In genomic region chr3:62215806-62216205, GRCm38 (mm10) we compare ENCODE assay signal across 10 mouse cellular contexts.
DNase-seq lines count a peak whose midpoint lies in the region; ATAC-seq and TF ChIP-seq lines count a peak whose summit lies in the region.
"Had no signal": no experiment of that assay in that cellular context is flagged by ENCODE, and none has a peak within 500 bp of the region (broad histone marks: within the 10 kb centered on the region; RNA-seq: fewer than 3 reads in every experiment).

No protein-coding gene starts in this region.

- no peaks in the 10 kb centered on the region for H3K27me3 ChIP-seq in limb, embryonic 14.5 days (ENCODE audit: control insufficient read depth, insufficient read depth, low read length)
- no peaks in the 10 kb centered on the region for H3K27me3 ChIP-seq in stomach, postnatal 0 days (ENCODE audit: control insufficient read depth, insufficient read depth, low read length)

- no peak for ATAC-seq in limb, embryonic 14.5 days (ENCODE audit: low FRiP score, low read depth)
- no peak for ATAC-seq in stomach, postnatal 0 days (ENCODE audit: low FRiP score, low TSS enrichment)

- H3K4me3 ChIP-seq in cortical plate, adult 2 months (ENCODE audit: insufficient read depth, low read length) = no peak overlapping the region
- no peak overlapping the region for H3K4me3 ChIP-seq in limb, embryonic 14.5 days (replicated peaks; ENCODE audit: low read length)
- no peak overlapping the region for H3K4me3 ChIP-seq in stomach, postnatal 0 days (ENCODE audit: low read depth, low read length)
- H3K4me3 ChIP-seq: erythroblast, embryonic 14.5 days had no signal

- no peaks in the 10 kb centered on the region for H3K9me3 ChIP-seq in limb, embryonic 14.5 days (ENCODE audit: control insufficient read depth, low read length)
- no peaks in the 10 kb centered on the region for H3K9me3 ChIP-seq in stomach, postnatal 0 days (ENCODE audit: control insufficient read depth, low read length)
- H3K9me3 ChIP-seq: G1E had no signal

- no peak for TF ChIP-seq EP300 in stomach, postnatal 0 days (optimal IDR thresholded peaks at IDR 0.05)

- peak; percentile 39; the same call in 1 of the 2 replicates for TF ChIP-seq CTCF in cortical plate, adult 2 months (IDR thresholded peaks at IDR 0.05; ENCODE audit: extremely low read depth, insufficient read depth, low read length)
- TF ChIP-seq CTCF in stomach, postnatal 0 days (IDR thresholded peaks at IDR 0.05; ENCODE audit: low read depth) = peak; percentile 73

- no peak for TF ChIP-seq POLR2A in cortical plate, adult 2 months (IDR thresholded peaks at IDR 0.05; ENCODE audit: extremely low read depth, insufficient read depth, low read length)
- no peak for TF ChIP-seq POLR2A in limb, embryonic 14.5 days (IDR thresholded peaks at IDR 0.05; ENCODE audit: borderline replicate concordance, extremely low read depth, insufficient read depth, insufficient read length)

- H3K27ac ChIP-seq in cortical plate, adult 2 months (ENCODE audit: insufficient read depth, low read length) = no peak overlapping the region
- H3K27ac ChIP-seq in limb, embryonic 14.5 days (replicated peaks; ENCODE audit: low read depth, low read length) = no peak overlapping the region
- H3K27ac ChIP-seq in stomach, postnatal 0 days (replicated peaks) = no peak overlapping the region

- no peak overlapping the region for H3K4me2 ChIP-seq in limb, embryonic 14.5 days (replicated peaks; ENCODE audit: low read depth, low read length, severe bottlenecking)
- H3K4me2 ChIP-seq in stomach, postnatal 0 days (replicated peaks; ENCODE audit: low read depth) = no peak overlapping the region

- intact Hi-C loops in gastrocnemius, postnatal 14 days (cut with DNase I; ENCODE audit: low total_unique reads) = loop anchor here (5.0 kb wide), 1 partner anchor 241 kb away; no protein-coding TSS in a partner anchor

- H3K36me3 ChIP-seq in limb, embryonic 14.5 days (ENCODE audit: control insufficient read depth, insufficient read depth, low read length) = no peaks in the 10 kb centered on the region
- no peaks in the 10 kb centered on the region for H3K36me3 ChIP-seq in stomach, postnatal 0 days (ENCODE audit: control insufficient read depth, insufficient read depth, low read length)
- H3K36me3 ChIP-seq: G1E had no signal

- H3K9ac ChIP-seq in limb, embryonic 14.5 days (ENCODE audit: low read depth, low read length, severe bottlenecking) = no peak overlapping the region
- H3K9ac ChIP-seq in stomach, postnatal 0 days (ENCODE audit: low read length) = no peak overlapping the region

- no peaks in the 10 kb centered on the region for H3K4me1 ChIP-seq in cortical plate, adult 2 months (ENCODE audit: control insufficient read depth, insufficient read depth, low read length)
- H3K4me1 ChIP-seq in limb, embryonic 14.5 days (ENCODE audit: control insufficient read depth, insufficient read depth, low read length) = no peaks in the 10 kb centered on the region
- H3K4me1 ChIP-seq in stomach, postnatal 0 days (replicated peaks; ENCODE audit: control insufficient read depth, insufficient read depth) = no peaks in the 10 kb centered on the region

- DNase-seq in gastrocnemius, postnatal 14 days = peak; percentile 11
- no peak for DNase-seq in gastrocnemius, postnatal 25 days
- DNase-seq in Muller cell, postnatal 12 days (ENCODE audit: inconsistent ontology term) = peak; percentile 68
- peak; percentile 76 for DNase-seq in kidney, postnatal 10 days
- DNase-seq in limb, embryonic 14.5 days (ENCODE audit: low spot score) = peak; percentile 69
- peak; percentile 54 for DNase-seq in stomach, postnatal 0 days (ENCODE audit: low spot score)
- no peak for DNase-seq in thymus, postnatal 25 days

Comparison
In these comparisons a context has a peak if more than half of its experiments do, and no peak if none do; other contexts are left out.
1. DNase-seq: peak in gastrocnemius, postnatal 14 days (single experiment), Muller cell, postnatal 12 days (single experiment), kidney, postnatal 10 days (single experiment), limb, embryonic 14.5 days (single experiment) and stomach, postnatal 0 days (single experiment); none in gastrocnemius, postnatal 25 days (single experiment) and thymus, postnatal 25 days (single experiment).